Mouse (Mus musculus) embryonic fibroblast, embryonic 13.5 days (primary cell): ENCODE measurements around the gene Smarca2. TPM values are rescaled to one million over a fixed set of nuclear protein-coding genes. Genes with fewer than 3 reads are reported as not detected.

Experiments used
- H3K27ac ChIP-seq: 2 replicates; pipeline ENCODE4 v1.5.1; 2012; ENCODE audit warnings: low read length, control low read depth, inconsistent platforms; ENCODE audit not compliant: insufficient read depth
- H3K4me1 ChIP-seq: 2 replicates; pipeline ENCODE4 v1.6.1; 2011; ENCODE audit warnings: low read length; ENCODE audit not compliant: control insufficient read depth, insufficient read depth
- H3K4me3 ChIP-seq: 2 replicates; pipeline ENCODE4 v1.5.1; 2011; ENCODE audit warnings: mild to moderate bottlenecking, control low read depth, low read length; ENCODE audit not compliant: insufficient read depth
- CTCF ChIP-seq: IDR thresholded peaks from 2 replicates; pipeline ENCODE4 v1.5.1; 2011; ENCODE audit warnings: mild to moderate bottlenecking, control low read depth, low read length, moderate library complexity, borderline replicate concordance; ENCODE audit not compliant: insufficient read depth
- POLR2A ChIP-seq: IDR thresholded peaks from 2 replicates; pipeline ENCODE4 v1.6.1; 2011; ENCODE audit warnings: low read depth, mild to moderate bottlenecking, control low read depth, low read length, moderate library complexity
- polyA plus RNA-seq: library from polyadenylated mRNA; stranded (reverse); fragments of >200 nt; gene quantifications from 2 replicates; pipeline ENCODE4 v1.2.4, GENCODE M21; 2011; ENCODE audit warnings: low read depth; ENCODE audit not compliant: missing spikeins, insufficient read length

Smarca2 gene
- polyA plus RNA-seq, 1 experiment, result 84.6 TPM

GRCm38 (mm10) chr19:26745567-26745966 is 140.7 kb downstream of the Smarca2 start:
- no peak overlapping the region for H3K27ac ChIP-seq
- H3K4me3 ChIP-seq, result no peak overlapping the region

DNA sequence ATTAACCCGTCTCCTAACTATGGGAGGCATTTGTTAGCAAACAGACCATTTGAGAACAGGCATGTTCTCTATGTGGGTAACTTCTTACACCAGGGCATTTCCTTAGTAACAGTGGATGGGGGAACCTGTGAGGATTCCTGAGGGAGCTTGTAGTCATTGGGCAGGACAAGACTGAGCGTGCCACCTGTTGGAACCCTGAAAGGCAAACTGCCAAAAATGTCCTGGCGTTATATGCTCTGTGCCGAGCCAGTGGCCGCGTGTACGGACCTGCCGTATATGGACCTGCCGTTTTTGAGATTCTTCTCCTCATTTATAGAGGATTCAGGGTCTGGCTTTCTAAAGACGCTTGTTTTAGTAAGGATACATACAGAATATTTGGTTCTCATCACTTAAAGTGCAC is 141.4 kb downstream of the Smarca2 start:
- Histone ChIP-seq H3K27ac (no peak overlapping the region), H3K4me3 (no peak overlapping the region), H3K4me1 (0 out of 2 replicates have a peak, but pooled peaks cover 2% of the 10 kb centered on the region)
- TF ChIP-seq CTCF (no peak), POLR2A (no peak)

More at GRCm38 (mm10) chr19:26745567-26745966, 140.7 kb downstream of the Smarca2 start:
- TF ChIP-seq CTCF, result no peak
- TF ChIP-seq POLR2A, result no peak
- H3K4me1 ChIP-seq, result 0 out of 2 replicates have a peak, but pooled peaks cover 2% of the 10 kb centered on the region

DNA sequence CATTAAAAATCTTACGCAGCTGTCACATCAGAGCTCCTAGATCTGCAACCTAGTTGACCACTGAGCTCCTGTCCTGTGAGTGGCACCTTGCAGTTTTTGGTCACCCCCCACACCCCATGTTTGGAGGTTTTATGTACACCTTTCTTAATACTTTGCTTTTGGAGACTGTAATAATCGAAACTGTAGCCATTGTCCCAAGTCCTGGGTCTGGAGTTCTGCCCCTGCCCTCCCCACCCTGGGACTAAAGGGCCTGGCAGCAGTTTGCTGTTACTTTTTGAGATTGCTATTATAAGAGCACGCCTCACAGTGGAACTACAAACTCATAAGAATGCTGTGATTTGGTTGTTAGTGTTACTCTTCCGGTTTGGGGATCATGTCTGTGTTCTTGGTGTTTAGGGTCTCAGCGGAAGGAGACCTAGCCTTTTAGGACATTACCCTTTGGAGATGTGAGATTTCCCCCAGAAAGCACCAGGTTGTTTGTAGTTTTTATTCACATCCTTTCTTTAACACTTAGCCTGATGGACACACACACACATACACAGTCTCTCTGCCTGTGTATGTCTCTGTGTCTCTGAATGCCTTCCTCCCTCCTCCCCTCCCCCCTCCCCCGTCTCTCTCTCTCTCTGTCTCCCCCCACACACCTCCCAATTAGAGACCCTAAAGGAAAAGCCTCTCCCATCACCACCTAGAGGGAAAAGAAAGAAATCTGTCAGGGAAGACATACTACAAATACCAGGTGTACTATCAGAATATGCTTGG is 142.0 kb downstream of the Smarca2 start:
- Histone ChIP-seq H3K4me3 (peak overlapping the region; percentile 43), H3K4me1 (0 out of 2 replicates have a peak, but pooled peaks cover 2% of the 10 kb centered on the region)
- TF ChIP-seq POLR2A, result 0 out of 2 replicates have a peak, but pooled peaks have one; percentile 3
- no peak for TF ChIP-seq CTCF

DNA sequence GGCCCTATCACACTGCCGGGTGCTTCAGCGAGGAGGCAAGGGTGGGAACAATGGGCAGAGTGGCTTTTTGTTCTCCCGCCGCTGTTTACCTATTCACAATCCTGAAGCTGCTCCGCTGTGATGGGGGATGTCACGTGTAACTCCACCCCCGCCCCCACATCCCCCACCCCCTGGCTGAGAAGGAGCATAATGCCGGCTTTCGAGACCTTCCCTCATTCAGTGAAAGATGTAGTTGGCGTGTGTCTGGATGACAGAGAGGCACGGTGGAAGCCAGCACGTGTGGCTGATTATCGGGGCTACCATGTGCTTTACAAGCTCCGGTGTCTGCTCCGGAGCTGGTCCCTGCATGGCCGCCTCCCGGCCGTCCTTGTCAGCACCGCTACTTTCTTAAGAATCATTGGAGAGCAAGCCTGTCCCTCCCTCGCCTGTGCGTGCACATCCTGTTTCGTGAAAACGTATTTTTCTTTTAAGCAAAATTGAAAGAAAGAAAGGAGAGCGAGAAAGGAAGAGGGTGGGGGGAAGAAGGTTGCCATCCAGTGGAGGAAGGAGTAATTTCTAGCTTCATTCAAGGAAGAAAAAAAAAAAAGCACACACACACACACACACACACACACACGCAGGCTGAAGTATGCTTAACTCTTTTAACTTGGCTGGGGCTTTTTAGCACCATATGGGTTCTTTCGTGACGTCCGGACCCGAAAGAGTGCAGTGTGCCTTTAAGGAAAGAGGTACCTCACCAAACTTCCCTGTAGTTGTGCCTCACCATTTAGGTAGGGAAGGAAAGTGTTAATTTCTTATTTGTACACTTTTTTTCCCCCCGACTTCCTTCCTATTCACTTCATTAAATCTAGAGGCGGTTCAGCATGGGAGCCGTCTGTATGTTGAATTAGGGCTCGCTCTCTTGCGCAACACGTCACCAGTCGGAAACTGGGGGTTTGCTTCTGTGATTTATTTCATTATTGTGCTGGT is 143.0 kb downstream of the Smarca2 start:
- TF ChIP-seq CTCF, result no peak
- TF ChIP-seq POLR2A, result peak; percentile 73
- H3K4me1 ChIP-seq, result 0 out of 2 replicates have a peak, but pooled peaks cover 2% of the 10 kb centered on the region
- H3K27ac ChIP-seq, result peak overlapping the region; percentile 89
- H3K4me3 ChIP-seq, result peak overlapping the region; percentile 43

More for the DNA sequence above, 142.0 kb downstream of the Smarca2 start:
- H3K27ac ChIP-seq, result peak overlapping the region; percentile 89

DNA sequence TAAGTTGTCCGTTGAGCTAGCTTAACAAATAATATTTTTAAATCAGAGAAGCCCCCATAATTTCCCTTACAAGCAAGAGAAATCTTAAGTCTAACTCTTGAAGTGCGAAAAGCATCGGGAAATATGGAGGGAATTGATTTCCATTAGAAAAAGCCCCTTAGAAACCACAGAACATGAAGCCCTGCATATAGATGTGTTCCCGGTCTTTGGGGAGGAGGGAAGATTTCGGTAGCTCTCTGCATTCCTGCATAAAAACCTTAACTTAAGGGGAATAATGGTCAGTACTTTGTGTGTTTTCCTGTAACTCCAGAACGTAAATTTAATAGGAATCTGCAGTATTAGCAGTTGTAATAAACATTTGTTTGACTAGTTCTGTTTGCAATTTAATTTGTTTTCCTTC is 143.8 kb downstream of the Smarca2 start:
- Histone ChIP-seq H3K4me1 (0 out of 2 replicates have a peak, but pooled peaks cover 2% of the 10 kb centered on the region), H3K4me3 (peak overlapping the region; percentile 60), H3K27ac (peak overlapping the region; percentile 89)
- no peak for TF ChIP-seq POLR2A
- TF ChIP-seq CTCF, result no peak

DNA sequence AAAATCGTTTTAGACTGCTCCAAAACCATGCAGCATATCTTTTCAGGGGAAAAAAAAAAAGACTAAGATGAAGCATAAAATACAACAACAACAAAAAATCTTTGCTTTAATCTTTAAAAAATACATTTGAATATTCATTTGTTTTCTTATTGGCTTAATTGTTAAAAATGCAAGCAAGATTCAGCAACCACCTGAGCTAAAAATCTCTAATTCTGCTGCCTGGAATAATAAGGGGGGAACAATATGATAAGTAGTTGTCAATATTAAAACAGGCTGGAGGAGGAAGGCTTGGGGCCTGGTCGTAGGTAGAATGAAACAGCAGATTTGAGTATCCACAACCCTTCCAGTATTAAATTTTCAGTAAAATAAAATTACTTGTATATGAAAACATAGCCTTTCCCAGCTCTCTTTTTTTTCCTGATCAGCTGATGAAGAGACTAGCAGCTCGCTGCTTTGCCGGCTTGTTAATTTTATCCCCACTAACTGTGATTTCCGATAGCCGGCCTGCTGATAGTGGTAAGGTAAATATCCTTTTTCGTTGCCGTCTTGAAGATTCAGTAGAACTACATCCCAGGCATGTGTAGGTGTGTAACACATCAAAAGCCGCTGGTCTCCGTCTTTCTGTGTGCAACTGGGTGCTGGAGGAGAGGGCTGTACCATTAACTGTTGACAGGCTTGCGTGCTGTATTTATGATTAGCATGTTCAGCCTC is 144.7 kb downstream of the Smarca2 start:
- Histone ChIP-seq H3K27ac (0 out of 2 replicates have a peak overlapping the region, but pooled peaks have one; percentile 47), H3K4me1 (0 out of 2 replicates have a peak, but pooled peaks cover 2% of the 10 kb centered on the region), H3K4me3 (peak overlapping the region; percentile 21)
- TF ChIP-seq POLR2A (no peak), CTCF (no peak)

DNA sequence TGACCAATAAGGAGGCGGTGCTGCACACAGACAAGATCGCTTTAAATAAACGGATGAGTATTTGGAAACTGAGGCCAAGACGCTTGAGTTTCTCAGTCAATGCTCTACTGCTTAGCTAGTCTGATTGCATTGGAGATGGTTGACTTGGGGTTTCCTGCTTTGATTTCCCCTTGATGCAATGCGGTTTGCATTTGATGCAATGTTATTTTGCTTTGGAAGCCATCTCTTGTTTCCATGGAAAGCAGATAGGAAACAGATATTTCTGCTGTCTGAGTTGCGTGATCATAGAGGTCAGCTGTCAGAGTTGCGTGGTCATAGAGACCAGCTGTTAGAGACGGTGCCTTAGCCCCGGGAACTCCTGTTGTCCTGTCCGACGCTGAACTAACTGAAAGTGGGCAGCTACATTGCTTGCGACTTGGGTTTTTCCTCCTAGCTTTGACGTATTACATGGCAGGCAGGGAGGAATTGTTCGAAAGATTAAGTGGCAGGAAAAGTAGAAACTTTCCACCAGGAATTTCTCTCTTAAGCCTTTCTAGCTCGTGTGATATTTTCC is 147.8 kb downstream of the Smarca2 start:
- Histone ChIP-seq H3K4me3 (no peak overlapping the region), H3K27ac (no peak overlapping the region)
- TF ChIP-seq POLR2A, result no peak
- no peak for TF ChIP-seq CTCF

DNA sequence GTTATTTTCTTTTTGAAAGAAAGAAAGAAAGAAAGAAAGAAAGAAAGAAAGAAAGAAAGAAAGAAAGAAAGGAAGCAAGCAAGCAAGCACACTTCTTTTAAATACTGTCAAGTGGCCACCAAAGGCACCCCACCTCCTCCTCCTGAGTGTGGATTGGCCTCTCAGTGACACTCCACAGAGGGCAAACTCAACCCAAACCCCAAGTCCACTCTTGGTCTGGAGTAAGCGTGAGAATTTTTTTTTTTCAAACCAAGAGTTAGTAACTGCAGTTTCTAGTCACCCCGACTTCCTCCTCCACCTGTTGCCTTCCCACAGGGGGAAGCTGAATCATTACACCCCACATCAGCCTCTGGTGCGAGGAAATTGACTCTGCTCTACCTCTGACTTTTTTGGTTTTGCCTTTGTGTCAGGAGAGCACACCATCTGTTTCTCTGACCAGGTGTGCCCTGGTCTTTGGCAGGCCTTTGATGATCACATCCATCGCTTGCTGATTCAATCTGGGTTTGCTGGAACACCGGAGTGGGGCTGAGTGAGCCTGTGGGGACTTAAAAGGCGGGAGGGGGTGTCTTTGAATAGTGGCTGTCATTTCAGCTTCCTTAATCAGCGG is 148.5 kb downstream of the Smarca2 start:
- H3K4me1 ChIP-seq, result no peaks in the 10 kb centered on the region
- H3K4me3 ChIP-seq, result no peak overlapping the region
- no peak for TF ChIP-seq CTCF
- no peak for TF ChIP-seq POLR2A
- no peak overlapping the region for H3K27ac ChIP-seq

More for the DNA sequence above, 147.8 kb downstream of the Smarca2 start:
- H3K4me1 ChIP-seq, result no peaks in the 10 kb centered on the region
